Mouse (Mus musculus) bone marrow, adult 2 months (tissue): ENCODE measurements around the gene Lasp1. TPM values are rescaled to one million over a fixed set of nuclear protein-coding genes. Genes with fewer than 3 reads are reported as not detected.
A peak's percentile ranks its signal among the peaks of the same experiment; 100 is the strongest.

Source experiments
- H3K27ac ChIP-seq: fragments of 200-500 bp; 2 replicates; pipeline ENCODE4 v1.5.1; 2012; ENCODE audit warnings: low read depth, mild to moderate bottlenecking, control low read depth, inconsistent platforms, low read length; ENCODE audit not compliant: control insufficient read depth, poor library complexity, insufficient read depth
- H3K4me1 ChIP-seq: fragments of 200-500 bp; 2 replicates; pipeline ENCODE4 v1.6.1; 2011; ENCODE audit warnings: low read length; ENCODE audit not compliant: control insufficient read depth, insufficient read depth
- H3K4me3 ChIP-seq: fragments of 200-500 bp; replicated peaks from 2 replicates; pipeline ENCODE3; 2011; ENCODE audit warnings: mild to moderate bottlenecking, low read depth, low read length, control low read depth; ENCODE audit not compliant: control insufficient read depth
- CTCF ChIP-seq: fragments of 200-500 bp; IDR thresholded peaks from 2 replicates; pipeline ENCODE4 v1.5.1; 2011; ENCODE audit warnings: low read length, control low read depth; ENCODE audit not compliant: control insufficient read depth, insufficient read depth
- POLR2A ChIP-seq: fragments of 200-500 bp; IDR thresholded peaks from 2 replicates; pipeline ENCODE4 v1.6.1; 2011; ENCODE audit warnings: low read depth, mild to moderate bottlenecking, control low read depth, low read length, borderline replicate concordance; ENCODE audit not compliant: control insufficient read depth
- WGBS: fragments of 180-500 bp; shearing (Covaris S2); methylation state at CpG from one replicate; pipeline ENCODE4 v1.1.7; 2018; 5-methylcytosine and 5-hydroxymethylcytosine counted together
- polyA plus RNA-seq: library from polyadenylated mRNA; stranded (reverse); fragments of >200 nt; gene quantifications from 2 replicates; pipeline ENCODE4 v1.2.4, GENCODE M21; 2011; ENCODE audit warnings: low replicate concordance; ENCODE audit not compliant: missing spikeins, insufficient read depth, insufficient read length

Lasp1 gene
- polyA plus RNA-seq, 1 experiment, result 99.2 TPM

DNA sequence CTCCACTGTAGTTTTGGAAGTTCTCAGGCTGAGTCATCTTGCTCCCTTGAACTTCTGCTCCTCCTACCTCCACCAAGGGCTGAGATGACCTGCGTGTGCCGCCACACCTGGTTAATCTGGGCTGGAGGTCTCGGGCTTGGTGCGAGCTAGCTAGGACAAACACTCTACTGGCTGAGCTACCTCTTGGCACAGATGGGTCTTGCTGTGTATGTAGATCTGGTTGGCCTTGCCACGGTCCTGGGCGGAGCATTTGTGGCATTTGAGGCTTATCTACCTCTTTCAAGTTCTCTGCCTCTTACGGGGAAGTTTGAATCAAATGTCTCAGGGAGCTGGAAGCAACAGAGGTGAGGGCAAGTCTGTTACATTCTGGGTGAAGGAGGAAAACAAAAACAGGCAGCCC is 11.6 kb downstream of the Lasp1 start:
- WGBS, result 40% methylated on average over 7 of the region's 7 CpGs

DNA sequence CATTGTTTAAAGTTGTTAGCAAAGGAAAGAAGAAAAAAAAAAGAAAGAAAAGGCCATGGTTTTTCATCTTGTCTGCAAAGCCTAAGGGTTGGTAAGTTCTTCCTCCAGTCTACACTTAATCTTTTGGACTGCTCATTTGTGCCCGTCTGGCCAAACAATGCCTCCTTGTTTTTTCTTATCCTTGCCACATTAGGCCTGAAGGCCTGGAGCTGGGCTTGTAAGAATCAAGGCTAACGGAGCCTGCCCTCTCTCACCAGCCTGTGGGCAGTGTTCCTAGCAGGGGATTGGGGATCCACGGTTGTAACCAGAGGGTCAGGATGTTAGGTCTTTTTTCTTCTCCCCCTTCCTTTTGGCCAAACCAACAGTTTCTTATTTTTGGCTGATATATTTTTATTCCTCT is 12.2 kb downstream of the Lasp1 start:
- Histone ChIP-seq H3K27ac (no peak overlapping the region), H3K4me1 (peaks cover 7% of the 10 kb centered on the region)

More for the DNA sequence above, 11.6 kb downstream of the Lasp1 start:
- Histone ChIP-seq H3K4me3 (no peak overlapping the region), H3K27ac (no peak overlapping the region), H3K4me1 (peaks cover 7% of the 10 kb centered on the region)
- TF ChIP-seq POLR2A, result no peak
- TF ChIP-seq CTCF, result no peak

GRCm38 (mm10) chr11:97811569-97812362 is 13.0 kb downstream of the Lasp1 start:
- TF ChIP-seq CTCF, result no peak
- TF ChIP-seq POLR2A, result no peak
- Histone ChIP-seq H3K4me1 (peaks cover 10% of the 10 kb centered on the region), H3K27ac (no peak overlapping the region), H3K4me3 (no peak overlapping the region)
- 73% methylated on average over 13 of the region's 13 CpGs for WGBS

More for the DNA sequence above, 12.2 kb downstream of the Lasp1 start:
- TF ChIP-seq POLR2A (no peak), CTCF (no peak)
- H3K4me3 ChIP-seq, result no peak overlapping the region
- WGBS, result 61% methylated on average over 3 of the region's 3 CpGs

GRCm38 (mm10) chr11:97812491-97812921 is 13.7 kb downstream of the Lasp1 start:
- TF ChIP-seq CTCF (no peak), POLR2A (no peak)
- Histone ChIP-seq H3K4me1 (peaks cover 13% of the 10 kb centered on the region), H3K27ac (no peak overlapping the region), H3K4me3 (no peak overlapping the region)
- WGBS, result 73% methylated on average over 3 of the region's 3 CpGs

- Histone ChIP-seq H3K27ac (no peak overlapping the region), H3K4me3 (no peak overlapping the region), H3K4me1 (peaks cover 16% of the 10 kb centered on the region)
- WGBS, result 78% methylated on average over 7 of the region's 7 CpGs
- TF ChIP-seq POLR2A (no peak), CTCF (no peak)
Measured at GRCm38 (mm10) chr11:97813085-97813484, 14.3 kb downstream of the Lasp1 start.

DNA sequence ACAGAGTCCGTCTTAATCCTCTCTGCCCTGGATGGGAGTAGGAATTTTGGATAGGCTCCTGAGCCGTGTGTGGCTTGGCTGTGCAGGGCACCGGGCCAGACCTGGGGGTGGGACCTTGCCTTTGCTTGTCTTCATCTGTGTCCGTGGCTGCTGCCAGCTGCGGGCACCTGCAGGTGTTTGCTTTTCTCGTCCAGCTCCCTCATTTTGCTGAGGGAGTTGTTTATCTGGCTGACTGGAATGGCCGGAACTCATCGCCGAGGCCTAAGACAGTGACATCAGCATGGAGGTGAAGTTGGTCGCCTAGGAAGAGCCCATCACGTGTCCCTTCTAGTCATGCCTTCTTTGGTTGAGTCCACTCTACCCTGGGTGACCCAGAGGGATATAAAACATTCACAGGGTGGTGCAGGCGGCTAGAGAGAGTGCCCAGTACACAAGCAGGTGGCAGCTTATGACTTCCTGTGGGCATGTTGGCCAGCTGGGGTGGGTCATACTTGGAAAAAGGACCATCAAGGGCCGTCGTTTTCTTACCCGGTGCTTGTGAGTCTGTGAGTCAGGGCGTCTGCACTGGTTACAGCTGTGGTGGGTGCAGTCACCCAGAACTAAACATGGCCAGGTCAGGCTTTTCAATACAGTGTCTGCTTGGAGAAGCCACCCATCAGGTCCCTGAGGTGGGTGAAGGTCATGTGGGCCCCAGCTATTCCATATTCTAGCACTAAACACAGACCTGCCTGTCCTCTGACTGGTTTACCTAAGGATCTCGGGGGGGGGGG is 15.1 kb downstream of the Lasp1 start:
- Histone ChIP-seq H3K4me3 (no peak overlapping the region), H3K4me1 (peaks cover 21% of the 10 kb centered on the region), H3K27ac (no peak overlapping the region)
- WGBS, result 81% methylated on average over 17 of the region's 17 CpGs
- no peak for TF ChIP-seq CTCF
- TF ChIP-seq POLR2A, result no peak

DNA sequence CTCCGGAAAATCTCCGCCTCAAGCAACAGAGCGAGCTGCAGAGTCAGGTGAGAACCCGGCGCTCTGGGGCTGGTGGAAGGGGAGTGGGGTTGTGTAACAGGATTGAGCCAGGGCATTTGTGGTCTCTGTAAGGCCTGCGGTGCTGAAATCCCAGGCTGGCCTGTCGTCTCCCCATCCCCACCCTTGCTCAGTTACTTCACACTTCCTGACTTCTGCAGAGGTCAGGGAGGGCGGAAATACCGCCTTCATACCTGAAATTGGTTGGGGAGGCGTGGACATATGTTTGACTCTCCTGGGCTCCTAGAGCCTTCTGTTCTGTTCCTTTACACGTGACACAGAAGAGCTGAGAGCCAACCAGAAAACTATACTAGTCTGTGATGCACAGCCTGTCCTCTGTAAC is 16.9 kb downstream of the Lasp1 start:
- Histone ChIP-seq H3K4me1 (peaks cover 23% of the 10 kb centered on the region), H3K27ac (peak overlapping the region; percentile 68), H3K4me3 (no peak overlapping the region)
- TF ChIP-seq POLR2A, result no peak
- TF ChIP-seq CTCF, result no peak
- 42% methylated on average over 11 of the region's 11 CpGs for WGBS

DNA sequence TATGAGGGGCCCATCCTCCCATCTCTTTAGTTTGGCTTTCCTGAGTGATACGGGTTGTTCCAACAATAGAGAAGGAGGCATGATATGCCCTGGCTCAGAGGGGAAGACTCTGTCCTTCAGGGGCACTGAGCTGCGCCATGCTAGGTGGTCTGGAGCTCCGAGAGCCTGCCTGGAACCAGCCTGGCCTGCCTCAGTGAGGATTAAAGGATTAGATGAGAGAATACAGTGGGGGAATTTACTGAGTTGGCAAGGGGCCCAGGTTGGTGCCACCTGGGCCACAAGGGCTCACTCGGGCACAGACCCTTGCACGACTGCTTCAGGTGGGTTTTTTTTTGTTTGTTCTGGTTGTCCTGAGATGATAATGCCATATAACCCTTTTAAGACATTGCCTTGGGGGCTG is 17.4 kb downstream of the Lasp1 start:
- TF ChIP-seq POLR2A (no peak), CTCF (no peak)
- H3K4me1 ChIP-seq, result peaks cover 24% of the 10 kb centered on the region
- WGBS, result 78% methylated on average over 5 of the region's 5 CpGs
- H3K27ac ChIP-seq, result peak overlapping the region; percentile 40; the same call in 1 of the 2 replicates
- H3K4me3 ChIP-seq, result no peak overlapping the region
